Mouse (Mus musculus) ES-Bruce4 (cell line): ENCODE data around the gene Rusc2.

Source experiments
- CTCF ChIP-seq: IDR thresholded peaks from one replicate; pipeline ENCODE4 v1.8.1; 2011; ENCODE audit warnings: low read depth, low read length
- POLR2A ChIP-seq: IDR thresholded peaks from one replicate; pipeline ENCODE4 v1.8.1; 2011; ENCODE audit warnings: low read length; ENCODE audit not compliant: insufficient read depth

- TF ChIP-seq POLR2A, result no peak
- no peak for TF ChIP-seq CTCF
These were observed at the start of gene Rusc2 for GRCm38 (mm10) chr4:43381408-43382154.
